Mouse (Mus musculus) cerebral cortex, adult 2 months (tissue): ENCODE data around the gene Sdk2.

Source experiments
- WGBS: fragments of 180-500 bp; shearing (Covaris S2); methylation state at CpG from one replicate; pipeline ENCODE4 v1.1.7; 2018; 5-methylcytosine and 5-hydroxymethylcytosine counted together

Sdk2 gene

GRCm38 (mm10) chr11:113842879-113843278 is 224.0 kb downstream of the Sdk2 start:
- WGBS: 60% methylated on average over 11 of the region's 11 CpGs

DNA sequence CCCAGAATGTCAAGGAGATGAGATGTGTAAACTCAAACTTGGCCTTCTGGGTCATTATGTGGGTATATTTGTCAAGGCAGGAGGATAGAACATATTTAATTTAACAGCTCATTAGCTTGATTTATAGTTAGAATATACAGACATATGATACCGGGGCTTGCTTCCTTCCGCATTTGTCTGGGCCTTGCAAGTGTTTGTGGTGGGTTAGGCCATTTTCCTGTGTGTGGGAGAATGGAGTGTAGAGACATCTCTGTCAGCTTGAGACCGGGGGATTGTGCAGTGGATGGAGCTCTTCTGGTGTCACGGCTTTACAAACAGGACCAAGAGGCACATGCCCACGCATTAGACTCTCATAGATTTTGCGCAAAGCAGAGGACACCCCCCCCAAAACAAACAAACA is 235.2 kb downstream of the Sdk2 start:
- 93% methylated on average over 6 of the region's 6 CpGs for WGBS

DNA sequence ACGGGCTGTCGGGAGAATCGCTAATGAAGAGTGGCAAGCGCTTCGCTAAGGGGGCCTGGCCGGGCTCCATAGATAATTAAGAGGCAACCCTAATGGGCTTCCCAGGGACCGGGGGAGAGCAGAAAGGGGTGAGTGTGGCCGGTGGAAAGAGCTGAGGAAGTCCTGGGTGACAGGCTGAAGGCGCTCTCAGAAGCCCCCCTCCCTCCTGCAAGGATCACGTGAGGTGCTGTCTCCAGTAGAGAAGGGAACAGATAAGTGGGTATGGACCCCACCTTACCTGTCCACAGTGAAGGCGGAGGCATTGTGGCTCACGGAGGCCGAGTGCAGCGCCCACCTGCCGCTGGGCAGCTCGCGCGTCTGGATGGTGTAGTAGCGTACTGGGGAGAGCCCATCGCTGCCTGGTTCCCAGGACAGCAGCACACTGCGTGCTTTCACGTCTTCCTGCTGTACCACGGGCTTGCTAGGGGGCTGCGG is 238.7 kb downstream of the Sdk2 start:
- WGBS: 55% methylated on average over 24 of the region's 24 CpGs

DNA sequence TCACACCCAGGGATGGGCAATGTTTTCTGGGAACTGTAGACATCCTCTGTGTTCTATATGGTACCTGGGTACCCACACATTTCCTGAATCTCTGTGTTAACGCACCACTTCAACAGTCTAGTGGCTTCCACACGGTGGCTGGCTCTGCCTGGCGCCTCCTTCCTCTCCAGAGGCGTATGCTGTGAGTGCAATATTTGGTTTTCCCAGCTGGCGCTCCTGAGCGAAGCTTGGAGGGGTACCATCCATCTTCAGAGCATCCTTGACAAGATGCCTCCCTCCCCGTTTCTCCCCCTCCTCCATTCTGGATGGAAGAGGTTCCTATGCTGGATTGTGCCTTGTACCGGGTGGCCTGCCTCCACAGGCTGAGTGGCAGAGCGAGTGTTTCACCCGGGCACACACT is 246.8 kb downstream of the Sdk2 start:
- 82% methylated on average over 10 of the region's 10 CpGs for WGBS

GRCm38 (mm10) chr11:113819001-113819400 is 247.8 kb downstream of the Sdk2 start:
- 42% methylated on average over 1 of the region's 1 CpGs for WGBS

DNA sequence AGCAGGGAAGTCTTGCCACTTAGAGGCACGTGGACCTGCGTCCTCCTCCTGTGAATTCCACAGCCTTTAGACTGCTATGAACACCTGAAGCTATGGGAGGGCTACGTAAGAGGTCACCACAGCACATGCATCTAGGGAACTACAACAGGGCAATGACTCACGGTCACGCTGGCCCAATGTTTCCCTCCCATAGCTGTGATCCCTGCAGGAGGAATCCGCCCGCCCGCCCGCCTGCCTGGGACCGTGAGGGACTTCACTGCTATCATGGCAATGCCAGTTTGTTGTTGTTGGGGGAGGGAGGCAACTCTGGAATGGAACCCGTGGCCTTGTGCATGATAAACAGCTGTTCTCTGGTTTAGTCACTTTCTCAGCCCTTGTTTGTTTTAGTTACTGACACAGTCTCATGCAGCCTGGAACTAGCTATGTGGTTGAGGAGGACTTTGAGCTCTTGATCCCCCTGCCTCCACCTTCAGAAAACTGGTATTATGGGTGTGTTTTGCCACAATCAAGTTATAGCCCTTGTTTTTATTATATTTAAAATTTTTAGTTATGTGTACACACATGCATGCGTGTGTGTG is 249.8 kb downstream of the Sdk2 start:
- WGBS: 49% methylated on average over 12 of the region's 12 CpGs

- 37% methylated on average over 4 of the region's 4 CpGs for WGBS
Measured at GRCm38 (mm10) chr11:113816439-113816838, 250.4 kb downstream of the Sdk2 start.

DNA sequence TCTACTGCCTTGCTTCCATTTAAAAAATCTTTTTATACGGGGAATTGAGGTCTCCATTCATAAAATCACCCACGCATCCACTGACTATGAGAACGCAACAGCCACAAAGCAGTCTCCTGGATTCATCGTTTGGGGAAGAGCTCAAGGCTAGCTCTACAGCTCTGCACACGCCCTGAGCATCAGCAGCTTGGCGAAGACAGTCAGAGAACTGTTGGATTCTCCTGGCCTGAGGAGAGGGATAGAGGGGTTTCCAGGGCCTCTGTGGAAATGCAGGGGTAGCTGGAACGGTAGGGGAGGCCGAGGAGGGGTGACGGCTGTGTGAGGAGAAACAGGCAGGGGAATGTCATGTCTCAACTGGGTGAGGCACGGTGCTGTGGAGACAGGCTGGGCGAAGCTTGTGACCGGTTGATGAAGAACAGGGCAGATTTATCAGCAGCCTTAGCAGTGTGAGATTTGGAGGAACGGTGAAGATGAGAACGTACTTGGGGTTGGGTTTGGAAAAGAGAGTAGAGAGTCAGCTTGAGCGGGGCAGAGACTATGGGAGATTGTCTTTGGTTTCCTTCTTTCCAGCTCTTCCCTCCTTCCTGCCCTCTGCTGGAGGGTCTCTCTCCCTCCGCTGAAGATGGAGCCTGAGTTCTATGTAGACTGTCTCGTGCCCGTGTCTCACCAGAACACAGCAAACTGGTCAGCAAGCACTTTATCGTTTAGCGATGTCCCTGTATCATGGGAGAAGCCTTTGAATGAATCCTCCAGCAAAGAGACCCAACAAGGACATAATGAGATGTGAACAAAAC is 255.1 kb downstream of the Sdk2 start:
- WGBS: 51% methylated on average over 20 of the region's 20 CpGs

DNA sequence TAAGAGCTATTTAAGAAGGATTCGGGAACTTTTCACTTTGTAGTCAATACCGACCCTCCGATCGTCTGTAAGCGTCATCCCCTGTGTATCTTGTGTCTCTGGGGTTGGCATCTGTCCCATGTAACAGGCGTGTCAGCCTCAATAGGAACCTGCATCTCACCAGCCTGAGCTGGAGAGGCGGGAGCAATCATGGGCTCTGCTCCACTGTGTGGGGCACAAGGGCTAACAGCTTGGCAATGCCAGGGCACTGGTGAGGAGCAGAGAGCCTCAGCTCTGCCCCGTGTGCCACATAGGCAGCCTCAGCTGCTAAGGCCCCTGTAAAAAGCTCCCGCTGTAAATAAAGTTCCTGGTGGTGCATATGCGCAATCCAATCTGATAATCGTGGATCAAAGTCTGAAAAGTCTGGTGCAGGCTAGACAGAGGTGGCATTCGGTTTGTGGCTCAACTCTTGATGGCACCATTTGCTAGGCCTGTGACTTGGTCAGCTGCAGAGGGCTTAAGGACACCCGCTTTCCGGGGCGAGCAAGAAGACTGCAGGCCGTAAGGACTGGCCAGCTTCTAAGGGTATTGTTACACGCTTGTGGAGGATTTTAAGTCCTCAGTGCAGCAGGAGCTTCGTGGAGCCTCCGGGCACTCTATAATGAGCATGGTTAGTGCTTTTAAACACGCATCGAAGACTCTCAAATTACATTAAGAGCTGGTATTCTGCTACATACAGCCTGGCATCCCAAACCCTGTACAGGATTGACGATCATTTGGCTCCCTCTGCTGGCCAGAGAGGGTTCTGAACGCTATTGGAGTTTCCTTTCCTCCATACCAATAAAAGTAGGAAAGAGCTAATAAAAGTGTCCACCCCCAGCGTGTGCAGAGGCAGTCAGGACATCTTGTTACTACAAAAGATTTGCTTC is 256.0 kb downstream of the Sdk2 start:
- WGBS: 37% methylated on average over 24 of the region's 24 CpGs

- WGBS: 56% methylated on average over 9 of the region's 9 CpGs
Measured at GRCm38 (mm10) chr11:113807086-113807485, 259.8 kb downstream of the Sdk2 start.

- WGBS: 55% methylated on average over 9 of the region's 9 CpGs
Measured at GRCm38 (mm10) chr11:113806382-113807077, 260.3 kb downstream of the Sdk2 start.

DNA sequence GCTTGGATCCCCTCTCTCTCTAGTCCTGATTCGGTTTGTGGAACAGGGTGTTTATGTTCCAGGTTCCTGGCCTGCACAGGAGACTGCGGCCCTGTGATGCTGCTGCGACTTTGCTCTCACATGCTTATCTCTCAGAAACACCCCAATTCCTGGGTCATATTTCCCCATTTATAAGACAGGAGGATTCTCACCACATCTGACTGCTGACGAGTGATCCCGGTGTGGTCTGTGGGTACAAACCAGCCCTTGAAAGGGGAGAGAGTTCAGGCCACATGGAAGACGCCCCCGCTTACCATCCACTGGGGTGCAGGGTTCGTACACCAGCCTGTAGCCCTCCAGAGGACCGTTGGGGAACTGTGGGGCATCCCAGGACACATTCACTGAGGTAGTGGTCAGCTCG is 260.9 kb downstream of the Sdk2 start:
- 69% methylated on average over 10 of the region's 10 CpGs for WGBS

GRCm38 (mm10) chr11:113803321-113803941 is 263.4 kb downstream of the Sdk2 start:
- WGBS: 63% methylated on average over 9 of the region's 9 CpGs

DNA sequence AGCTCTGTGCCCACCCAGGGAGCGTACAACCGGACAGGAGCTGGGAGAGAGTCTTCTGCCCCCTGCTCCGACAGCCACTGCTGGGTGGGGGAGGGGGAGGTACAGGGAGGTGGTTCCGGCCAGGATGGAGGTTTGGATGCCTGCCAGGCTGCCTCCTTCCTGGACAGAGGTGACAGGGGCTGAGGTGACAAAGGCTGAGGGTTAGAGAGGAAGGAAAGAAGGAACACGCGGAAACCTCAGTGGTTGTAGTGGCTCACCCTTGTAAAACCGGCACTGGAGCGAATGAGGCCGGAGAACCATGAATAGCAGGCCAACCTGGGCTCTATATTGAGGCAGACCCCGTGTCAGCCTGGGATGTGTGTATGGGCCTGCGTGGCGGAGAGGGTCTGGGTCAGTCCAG is 264.4 kb downstream of the Sdk2 start:
- 74% methylated on average over 12 of the region's 12 CpGs for WGBS

DNA sequence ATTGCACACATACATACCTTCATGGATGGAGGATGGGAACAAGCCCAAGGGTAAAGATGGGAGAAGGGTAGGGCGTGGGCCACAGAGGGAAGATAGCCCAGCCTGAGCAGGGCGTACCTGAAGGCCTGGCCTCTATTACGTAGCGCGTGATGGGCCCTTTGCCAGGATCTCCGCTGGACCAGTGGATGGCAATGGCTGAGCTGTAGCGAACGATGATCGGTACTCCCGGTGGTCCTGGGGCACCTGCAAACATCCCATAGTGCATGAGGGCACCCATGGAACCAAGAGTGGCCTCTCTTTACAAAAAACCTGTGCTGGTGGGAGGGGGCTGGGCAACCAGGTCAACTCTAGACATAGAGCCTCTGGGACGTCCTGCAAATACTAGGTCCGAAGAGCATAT is 266.8 kb downstream of the Sdk2 start:
- WGBS: 97% methylated on average over 12 of the region's 12 CpGs

- 59% methylated on average over 14 of the region's 14 CpGs for WGBS
Measured at GRCm38 (mm10) chr11:113799041-113799447, 267.8 kb downstream of the Sdk2 start.

GRCm38 (mm10) chr11:113798011-113798410 is 268.8 kb downstream of the Sdk2 start:
- WGBS: 35% methylated on average over 6 of the region's 6 CpGs

- WGBS: 70% methylated on average over 19 of the region's 19 CpGs
Measured at GRCm38 (mm10) chr11:113797014-113797983, 269.5 kb downstream of the Sdk2 start.

DNA sequence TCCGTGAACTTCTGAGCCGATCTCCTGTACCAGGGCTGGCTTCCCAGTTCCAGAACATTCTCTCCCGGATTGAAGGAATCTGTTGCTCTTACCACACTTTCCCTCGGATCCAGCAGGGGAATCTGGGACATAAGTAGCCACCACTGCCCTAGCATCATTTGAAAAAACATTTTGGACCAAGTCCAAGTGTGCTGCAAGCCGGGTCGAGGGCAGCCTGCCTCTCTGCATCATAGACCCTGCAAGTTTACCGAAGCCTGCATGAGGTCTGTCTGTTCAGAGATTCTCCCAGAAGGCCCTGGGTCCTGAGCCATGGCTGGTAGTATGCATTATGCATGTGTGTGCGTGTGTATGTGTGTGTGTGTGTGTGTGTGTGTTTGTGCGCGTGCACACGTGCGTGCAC is 271.0 kb downstream of the Sdk2 start:
- 71% methylated on average over 12 of the region's 12 CpGs for WGBS
